Mouse (Mus musculus) cerebellum, adult 9-11 months (tissue): ENCODE measurements at regions not wholly inside any gene's neighbourhood (a gene's known extent, or its start where the extent isn't known, plus 50 kb on each side); places are given as distances from the start of the nearest gene placed in this dataset.

Experiments used
- DNase-seq: peaks from one replicate; pipeline ENCODE4 v3.0.0; 2022

- no peak for DNase-seq
These were observed 86.7 kb upstream of the Zfp366 start for GRCm38 (mm10) chr13:99097606-99098545.

DNA sequence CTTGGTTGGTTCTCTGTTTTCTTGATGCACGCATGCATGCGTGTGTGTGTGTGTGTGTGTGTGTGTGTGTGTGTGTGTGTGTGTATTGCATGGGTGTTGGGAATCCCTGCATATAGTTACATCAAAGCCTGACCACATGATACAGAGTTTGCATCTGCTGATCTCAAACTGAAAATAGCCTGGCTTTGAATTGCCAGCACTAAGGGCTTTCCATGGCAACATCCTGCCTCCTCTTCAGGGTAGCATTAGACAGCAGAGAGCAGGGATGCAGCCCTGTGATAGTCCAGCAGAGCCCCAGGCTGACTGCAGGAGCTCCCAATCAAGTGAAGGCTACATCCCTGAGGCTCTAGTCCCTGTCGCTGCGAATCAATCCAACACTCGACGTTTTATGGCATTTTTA is 87.8 kb upstream of the Zfp366 start:
- DNase-seq: no peak

DNA sequence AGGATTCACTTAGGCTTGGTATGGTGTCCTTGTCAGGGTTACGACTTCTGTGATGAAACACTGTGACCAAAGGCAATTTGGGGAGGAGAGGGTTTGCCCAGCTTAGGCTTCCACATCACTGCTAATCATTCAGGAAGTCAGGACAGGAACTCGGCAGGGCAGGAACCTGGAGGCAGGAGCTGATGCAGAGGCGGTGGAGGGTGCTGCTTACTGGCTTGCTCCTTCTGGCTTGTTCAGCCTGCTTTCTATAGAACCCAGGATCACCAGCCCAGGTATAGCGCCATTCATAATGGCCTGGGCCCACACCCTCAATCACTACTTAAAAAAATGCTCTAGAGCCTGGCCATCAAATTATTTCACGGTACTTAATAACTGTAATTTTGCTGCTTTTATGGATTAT is 89.6 kb upstream of the Zfp366 start:
- no peak for DNase-seq

DNA sequence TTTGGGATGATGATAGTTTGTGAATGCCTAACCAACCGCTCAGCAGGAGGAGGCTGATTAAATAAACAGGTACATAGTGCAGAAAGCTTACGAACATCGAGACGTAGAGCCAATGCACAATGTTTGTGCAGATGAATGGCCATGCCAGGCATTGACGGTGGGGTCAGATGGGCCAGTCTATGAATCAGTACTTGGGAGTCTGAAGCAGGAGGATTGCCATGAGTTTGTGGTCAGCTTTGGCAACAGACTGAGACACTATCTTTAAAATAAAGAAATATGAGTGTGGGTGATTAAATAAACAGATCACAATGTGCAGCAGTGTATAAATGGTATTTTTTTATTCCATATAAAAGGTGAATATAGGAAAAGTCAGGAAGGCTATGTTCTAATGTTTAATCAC is 90.4 kb upstream of the Zfp366 start:
- DNase-seq: no peak

DNA sequence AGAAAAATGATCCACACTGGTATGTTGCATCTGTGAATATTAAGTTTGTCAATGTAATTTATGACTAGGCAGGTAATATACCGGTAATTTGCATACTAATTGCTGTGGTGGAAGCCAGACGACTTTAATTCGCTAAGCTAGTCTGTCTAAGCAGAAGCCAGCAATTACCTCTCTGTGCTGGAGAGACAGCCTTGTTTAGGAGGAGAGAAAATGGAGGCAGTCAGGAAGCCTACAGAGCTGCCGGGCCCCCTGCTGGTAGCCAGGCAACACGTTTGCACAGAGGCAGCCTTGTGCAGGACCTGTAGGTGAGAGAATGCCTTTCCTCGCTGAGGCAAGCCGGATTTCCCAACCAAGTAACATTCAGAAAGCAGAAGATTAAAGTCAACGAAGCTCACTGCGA is 91.4 kb upstream of the Zfp366 start:
- DNase-seq: peak; percentile 19

DNA sequence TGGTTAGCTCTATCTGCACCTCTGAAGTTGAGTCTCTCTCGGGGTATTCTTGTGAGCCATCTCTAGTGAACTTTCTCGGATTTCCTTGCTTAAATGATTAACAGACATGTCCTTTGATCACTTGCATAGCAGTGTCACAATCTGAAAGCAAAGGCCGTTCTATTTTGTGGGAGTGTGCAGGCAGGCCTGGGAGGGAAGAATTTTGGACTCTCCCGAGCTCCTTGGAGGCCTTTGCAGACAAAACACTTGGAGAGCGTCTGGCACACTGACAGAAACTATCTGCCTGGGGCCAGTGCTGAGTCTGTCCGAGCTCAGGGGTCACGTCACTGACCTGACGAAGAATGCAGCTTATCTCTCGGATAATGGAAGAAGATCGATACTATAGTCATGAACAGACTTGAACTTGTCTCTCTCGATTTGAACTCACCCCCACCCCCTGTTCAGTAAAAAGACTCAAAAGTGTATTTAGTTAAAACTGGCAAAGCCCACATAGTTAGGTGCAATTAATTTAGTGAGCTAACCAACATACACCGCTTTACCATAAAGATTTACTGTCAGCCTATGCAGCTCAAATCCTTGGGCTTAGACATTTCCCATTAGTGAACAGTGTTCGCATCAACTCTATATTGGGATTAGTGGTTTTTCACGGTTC is 92.2 kb upstream of the Zfp366 start:
- no peak for DNase-seq

DNA sequence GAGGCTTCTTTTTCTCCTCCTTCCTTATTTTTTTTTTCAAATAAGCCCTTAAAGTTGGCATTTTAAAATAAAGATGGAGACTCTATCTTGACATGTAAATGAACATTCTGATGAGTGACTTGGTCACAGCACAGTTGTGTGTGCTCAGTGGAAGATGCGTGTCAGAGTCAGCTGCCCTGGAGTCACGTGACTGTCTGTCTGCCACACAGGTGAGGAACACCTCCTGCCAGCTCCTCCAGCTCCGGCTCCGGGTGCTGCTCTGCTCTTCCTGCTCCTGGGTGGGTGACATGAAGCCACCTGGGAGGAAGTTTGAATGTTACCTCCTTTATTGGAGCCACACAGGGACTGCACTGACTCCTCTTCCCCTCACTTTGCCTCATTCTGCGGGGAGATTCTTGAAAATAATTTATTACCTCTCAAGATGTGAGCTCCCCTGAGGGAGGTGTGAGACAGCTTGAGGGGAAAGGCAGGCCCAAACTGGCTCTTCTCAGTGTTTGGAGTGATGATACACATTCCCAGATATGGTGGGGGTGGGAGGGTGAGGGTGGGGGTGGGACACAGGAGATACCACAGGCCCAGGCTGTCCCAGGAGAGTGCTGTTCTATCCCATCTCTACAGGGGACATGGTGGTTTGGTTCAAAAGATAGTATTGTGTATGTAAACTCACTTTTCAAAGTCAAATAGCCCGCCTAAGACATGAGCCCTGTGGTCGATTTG is 92.9 kb upstream of the Zfp366 start:
- DNase-seq: no peak

- no peak for DNase-seq
These were observed 94.3 kb upstream of the Zfp366 start for GRCm38 (mm10) chr13:99090361-99090760.

GRCm38 (mm10) chr13:99088285-99088684 is 96.3 kb upstream of the Zfp366 start:
- DNase-seq: no peak

DNA sequence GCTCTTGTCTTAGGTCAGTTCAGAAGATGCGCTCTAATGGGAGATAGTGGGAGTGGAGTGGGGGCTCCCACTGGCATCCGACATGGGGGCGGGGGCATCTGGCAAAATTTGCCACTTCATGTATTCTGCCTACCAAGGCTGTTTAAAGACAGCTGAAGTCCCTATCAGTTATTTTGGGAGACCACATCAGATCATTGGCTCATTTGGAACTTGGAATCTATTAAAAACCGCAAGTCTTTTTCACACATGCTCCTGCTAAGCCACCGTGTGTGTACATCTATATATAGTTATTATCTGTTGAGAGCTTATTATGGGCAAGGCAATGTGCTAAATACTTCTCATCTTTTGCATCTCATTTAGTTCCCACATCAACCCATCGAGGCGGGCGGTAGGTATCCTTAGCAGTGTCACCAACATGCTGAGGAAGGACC is 95.0 kb upstream of the 1700024P04Rik start:
- no peak for DNase-seq

- no peak for DNase-seq
These were observed 94.3 kb upstream of the 1700024P04Rik start for GRCm38 (mm10) chr13:99078643-99079042.

DNA sequence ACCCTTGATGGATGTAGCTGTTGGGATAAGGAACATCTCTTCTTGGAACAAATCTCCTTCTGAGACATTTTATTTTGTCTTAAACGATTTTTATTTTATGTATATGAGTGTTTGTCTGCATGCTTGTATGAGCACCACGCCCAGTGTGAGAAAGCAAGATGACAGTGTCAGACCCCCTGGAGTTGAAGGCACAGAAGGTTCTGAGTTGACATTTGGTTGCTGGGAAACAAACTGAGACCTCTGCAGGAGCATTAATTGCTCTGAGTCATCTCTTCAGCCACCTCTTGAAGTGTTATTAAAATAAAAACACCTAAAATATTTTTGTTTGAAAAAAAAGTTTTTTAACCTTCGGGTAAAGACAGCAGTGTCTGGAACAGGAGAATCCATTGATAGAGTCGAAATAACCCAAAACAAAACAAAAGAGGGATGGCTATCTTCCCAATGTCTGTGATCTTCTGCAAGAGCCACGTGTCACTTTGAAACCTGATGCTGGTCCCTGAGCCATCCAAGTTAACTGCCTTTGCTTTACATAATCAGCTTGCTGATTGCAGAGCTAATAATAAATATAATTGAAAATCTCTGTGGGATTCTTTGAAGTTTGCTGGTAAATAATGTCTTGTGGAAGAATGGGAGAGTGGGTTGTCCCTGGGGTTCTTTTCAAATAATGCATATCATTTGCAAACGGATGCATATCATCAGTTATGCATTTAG is 92.8 kb upstream of the 1700024P04Rik start:
- DNase-seq: no peak

- DNase-seq: no peak
These were observed 91.1 kb upstream of the 1700024P04Rik start for GRCm38 (mm10) chr13:99075467-99075866.

DNA sequence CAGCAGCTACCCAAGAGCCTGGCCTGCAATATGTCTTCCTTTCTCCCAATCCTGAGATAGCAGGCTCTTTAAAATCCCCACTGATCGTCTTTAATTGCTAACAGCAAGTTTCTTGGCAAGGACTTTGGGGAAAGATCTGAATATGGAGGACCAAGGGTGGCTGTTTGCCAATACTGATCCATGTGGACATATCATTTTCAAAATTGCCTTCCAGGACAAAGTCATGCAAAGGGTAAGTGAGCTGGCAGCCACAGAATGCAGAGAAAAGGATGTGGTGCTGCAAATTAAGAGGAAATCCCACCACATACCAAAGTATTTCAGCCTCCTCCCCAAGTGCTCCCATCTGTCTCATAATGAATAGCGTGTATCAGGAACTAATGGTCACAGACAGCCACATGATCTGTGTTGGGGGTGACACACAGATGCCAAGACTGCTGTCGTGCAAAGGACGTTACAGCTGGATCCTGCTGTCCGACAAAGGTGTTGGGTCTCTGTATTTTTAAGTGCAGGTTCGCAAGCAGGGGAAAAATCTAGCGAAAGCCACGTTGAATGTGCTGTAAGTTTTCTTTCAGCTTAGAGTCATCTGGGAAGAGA is 87.6 kb upstream of the 1700024P04Rik start:
- DNase-seq: no peak

- no peak for DNase-seq
These were observed 87.0 kb upstream of the 1700024P04Rik start for GRCm38 (mm10) chr13:99071413-99071812.

DNA sequence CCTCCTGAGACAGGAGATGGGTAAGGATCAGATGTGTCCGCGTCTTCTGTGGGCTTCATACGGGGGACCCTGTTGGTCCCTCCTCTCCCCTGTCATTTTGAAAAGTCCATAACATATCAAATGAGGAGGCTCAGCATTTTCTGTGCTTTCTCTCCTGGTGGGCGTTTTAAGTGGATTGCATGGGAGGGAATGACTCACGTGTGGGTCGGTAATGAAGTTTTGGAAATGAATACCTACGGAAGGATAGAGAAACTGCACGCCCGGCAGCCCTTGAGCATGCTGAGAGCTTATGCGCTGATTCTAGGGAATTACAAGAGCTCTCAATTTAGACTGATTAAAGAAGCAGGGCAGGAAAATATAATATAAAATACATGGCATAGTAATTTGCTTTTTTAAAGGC is 85.4 kb upstream of the 1700024P04Rik start:
- DNase-seq: no peak

GRCm38 (mm10) chr13:99067504-99067903 is 83.1 kb upstream of the 1700024P04Rik start:
- DNase-seq: no peak

- no peak for DNase-seq
These were observed 79.1 kb upstream of the 1700024P04Rik start for GRCm38 (mm10) chr13:99063431-99063830.

DNA sequence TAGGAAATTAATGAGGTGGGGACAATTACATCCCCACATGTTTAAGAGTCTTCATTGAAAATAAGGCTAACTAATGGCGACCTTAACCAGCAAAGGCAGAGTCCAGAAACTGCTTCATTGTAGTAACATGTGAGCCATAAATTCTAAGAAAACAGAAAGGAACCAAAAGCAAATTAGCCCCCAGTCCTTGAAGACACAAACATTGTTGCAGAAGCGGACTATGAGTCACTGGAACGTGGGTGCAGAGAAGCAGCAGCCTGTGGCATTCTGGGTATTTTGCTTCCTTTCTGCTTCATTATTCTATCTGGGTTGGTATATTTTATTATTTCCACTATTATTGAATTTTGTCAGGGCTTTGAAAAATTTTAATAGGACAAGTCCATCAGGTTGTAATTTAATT is 78.6 kb upstream of the 1700024P04Rik start:
- DNase-seq: no peak

- DNase-seq: no peak
These were observed 74.0 kb upstream of the 1700024P04Rik start for GRCm38 (mm10) chr13:99058131-99058970.

DNA sequence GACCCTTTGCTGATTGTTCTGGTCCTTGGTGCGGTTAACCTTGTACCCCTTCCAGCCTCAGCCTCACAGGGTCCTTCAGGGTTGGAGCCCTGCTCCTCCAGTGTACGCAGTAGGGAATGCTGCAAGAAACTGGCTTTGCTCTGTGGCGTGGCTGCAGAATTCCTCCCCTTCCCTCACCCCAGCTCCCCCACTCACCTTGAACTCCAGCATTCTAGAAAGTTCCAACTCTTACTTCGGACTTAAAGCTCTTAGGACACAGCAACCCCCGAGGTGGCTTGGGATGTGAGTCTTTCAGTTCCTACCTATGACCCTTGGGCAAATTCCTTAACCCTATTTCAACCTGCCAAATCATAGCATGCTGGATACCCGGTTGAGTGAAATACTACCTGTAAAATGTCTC is 73.3 kb upstream of the 1700024P04Rik start:
- no peak for DNase-seq

DNA sequence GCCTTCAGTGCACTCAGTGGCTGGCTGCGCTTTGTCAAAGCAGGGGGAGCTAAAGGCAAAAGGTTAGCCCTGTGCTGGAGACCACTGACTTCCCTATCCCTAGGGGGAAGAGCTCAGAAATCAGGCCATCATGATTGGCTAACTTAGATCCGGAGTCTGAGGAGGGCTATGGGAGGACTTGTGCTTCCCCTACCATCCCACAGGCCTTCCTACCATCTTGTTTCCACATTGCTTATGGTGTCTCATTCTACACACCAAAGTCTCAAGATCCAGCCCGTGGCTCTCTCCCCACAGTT is 72.9 kb upstream of the 1700024P04Rik start:
- no peak for DNase-seq
